Mouse (Mus musculus) forebrain, embryonic 12.5 days (tissue): ENCODE results near the gene Sh2d5. TPM values are rescaled to one million over a fixed set of nuclear protein-coding genes. Genes with fewer than 3 reads are reported as not detected.

Source experiments
- ATAC-seq: fragments of 200-750 bp; cut with Nextera tagmentation; 2 replicates; pipeline ENCODE4 v1.8.0; 2017; ENCODE audit warnings: moderate TSS enrichment; ENCODE audit not compliant: low FRiP score
- H3K27ac ChIP-seq: fragments of 300-500 bp; sonication (generic); 2 replicates; pipeline ENCODE4 v1.5.1; 2016; ENCODE audit warnings: mild to moderate bottlenecking
- H3K27me3 ChIP-seq: fragments of 300-500 bp; sonication (generic); 2 replicates; pipeline ENCODE4 v1.6.1; 2016; ENCODE audit warnings: mild to moderate bottlenecking
- H3K36me3 ChIP-seq: fragments of 300-500 bp; sonication (generic); replicated peaks from 2 replicates; pipeline ENCODE4 v1.6.1; 2016; ENCODE audit warnings: mild to moderate bottlenecking
- H3K4me1 ChIP-seq: fragments of 300-500 bp; sonication (generic); 2 replicates; pipeline ENCODE4 v1.6.1; 2016
- H3K4me2 ChIP-seq: fragments of 300-500 bp; sonication (generic); 2 replicates; pipeline ENCODE4 v1.6.1; 2016; ENCODE audit warnings: mild to moderate bottlenecking, moderate library complexity
- H3K4me3 ChIP-seq: fragments of 300-500 bp; sonication (generic); replicated peaks from 2 replicates; pipeline ENCODE4 v1.5.1; 2016; ENCODE audit warnings: mild to moderate bottlenecking
- H3K9ac ChIP-seq: fragments of 300-500 bp; sonication (generic); 2 replicates; pipeline ENCODE4 v1.6.1; 2016; ENCODE audit warnings: mild to moderate bottlenecking
- H3K9me3 ChIP-seq: fragments of 300-500 bp; sonication (generic); 2 replicates; pipeline ENCODE4 v1.6.1; 2016
- WGBS: fragments of 180-500 bp; shearing (Covaris S2); methylation state at CpG from one replicate; pipeline ENCODE4 v1.1.7; 2016; 5-methylcytosine and 5-hydroxymethylcytosine counted together
- polyA plus RNA-seq: library from polyadenylated mRNA; unstranded; fragments of >200 nt; fragmentation: Nextera tagmentation; extraction: Ambion mirVana; gene quantifications from 2 replicates; pipeline ENCODE4 v1.2.1, GENCODE M21; 2016

Sh2d5 gene
- polyA plus RNA-seq, 1 experiment from 2014 or later: 1.3 TPM

GRCm38 (mm10) chr4:138220761-138221160, 29.4 kb upstream of the Sh2d5 start:
- no peak overlapping the region for H3K9ac ChIP-seq
- H3K4me1 ChIP-seq: peaks cover 34% of the 10 kb centered on the region
- no peak overlapping the region for H3K4me2 ChIP-seq
- no peaks in the 10 kb centered on the region for H3K9me3 ChIP-seq
- H3K4me3 ChIP-seq: no peak overlapping the region
- H3K36me3 ChIP-seq: peaks cover 35% of the 10 kb centered on the region
- no peaks in the 10 kb centered on the region for H3K27me3 ChIP-seq
- ATAC-seq: no peak
- H3K27ac ChIP-seq: no peak overlapping the region
- WGBS: 91% methylated on average over 7 of the region's 7 CpGs

- Histone ChIP-seq H3K36me3 (peaks cover 42% of the 10 kb centered on the region), H3K9ac (no peak overlapping the region)
- WGBS: 93% methylated on average over 5 of the region's 5 CpGs
Observed at GRCm38 (mm10) chr4:138221406-138221805, 28.8 kb upstream of the Sh2d5 start.

GRCm38 (mm10) chr4:138222396-138222795, 27.8 kb upstream of the Sh2d5 start:
- Histone ChIP-seq H3K4me3 (no peak overlapping the region), H3K9me3 (no peaks in the 10 kb centered on the region), H3K36me3 (peaks cover 50% of the 10 kb centered on the region), H3K27me3 (no peaks in the 10 kb centered on the region), H3K4me1 (peaks cover 31% of the 10 kb centered on the region), H3K27ac (no peak overlapping the region), H3K4me2 (no peak overlapping the region), H3K9ac (no peak overlapping the region)
- WGBS: 83% methylated on average over 5 of the region's 5 CpGs
- ATAC-seq: no peak

More at GRCm38 (mm10) chr4:138221406-138221805, 28.8 kb upstream of the Sh2d5 start:
- H3K4me2 ChIP-seq: no peak overlapping the region
- peaks cover 31% of the 10 kb centered on the region for H3K4me1 ChIP-seq
- no peak overlapping the region for H3K4me3 ChIP-seq
- no peaks in the 10 kb centered on the region for H3K9me3 ChIP-seq
- no peaks in the 10 kb centered on the region for H3K27me3 ChIP-seq
- ATAC-seq: no peak
- no peak overlapping the region for H3K27ac ChIP-seq

GRCm38 (mm10) chr4:138223623-138224022, 26.6 kb upstream of the Sh2d5 start:
- Histone ChIP-seq H3K27ac (no peak overlapping the region), H3K4me1 (peaks cover 20% of the 10 kb centered on the region), H3K9ac (no peak overlapping the region), H3K36me3 (peaks cover 62% of the 10 kb centered on the region), H3K4me3 (no peak overlapping the region), H3K9me3 (no peaks in the 10 kb centered on the region), H3K4me2 (no peak overlapping the region), H3K27me3 (no peaks in the 10 kb centered on the region)
- ATAC-seq: no peak
- WGBS: 90% methylated on average over 10 of the region's 10 CpGs

DNA sequence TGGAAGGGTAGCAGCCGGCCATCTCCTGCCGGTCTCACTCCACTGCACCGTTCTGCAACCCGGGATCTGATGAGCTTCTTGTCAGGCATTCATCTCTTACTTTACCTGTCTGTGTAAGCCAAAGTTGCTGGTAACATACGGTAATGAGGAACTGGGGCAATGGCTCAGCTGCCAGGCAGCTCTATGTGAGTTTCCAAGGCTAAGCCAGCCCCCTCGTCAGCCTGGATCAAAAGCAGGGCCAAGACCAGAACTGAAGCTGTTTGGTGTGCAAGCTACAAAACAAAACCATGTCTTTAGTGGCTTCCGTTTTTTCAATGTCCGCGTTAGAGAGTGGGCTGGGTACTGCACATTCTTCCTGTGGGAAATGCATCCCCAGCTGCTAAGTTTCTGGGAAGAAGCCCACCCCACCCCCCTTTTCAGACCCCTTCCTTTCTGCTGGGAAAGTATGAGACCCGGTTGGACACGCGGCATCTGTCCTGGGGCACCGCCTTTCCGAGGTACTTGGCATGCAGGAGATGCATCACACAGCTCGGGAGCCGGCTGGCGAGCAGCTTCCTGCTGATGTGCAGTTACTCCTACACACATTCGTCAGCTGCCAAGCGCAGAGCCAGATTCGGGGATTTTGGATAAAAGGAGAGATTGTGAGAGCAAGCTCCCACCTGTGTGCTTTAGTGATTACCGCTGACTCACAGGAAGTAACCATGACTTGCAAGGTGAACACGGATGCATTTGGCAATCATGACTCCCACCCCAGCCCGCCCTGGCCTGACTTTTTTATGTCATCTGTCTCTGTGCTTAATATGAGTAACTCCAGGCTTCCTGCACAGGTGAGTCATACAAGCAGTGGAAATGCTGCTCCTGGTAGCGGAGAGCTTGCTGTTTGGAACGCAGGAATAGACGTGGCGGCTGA, 3.2 kb upstream of the Sh2d5 start:
- peaks cover 60% of the 10 kb centered on the region for H3K36me3 ChIP-seq
- H3K4me1 ChIP-seq: peaks cover 29% of the 10 kb centered on the region
- H3K27ac ChIP-seq: no peak overlapping the region

GRCm38 (mm10) chr4:138251819-138252218, 1.6 kb downstream of the Sh2d5 start:
- Histone ChIP-seq H3K27me3 (peaks cover 88% of the 10 kb centered on the region), H3K36me3 (peaks cover 11% of the 10 kb centered on the region), H3K4me3 (peak overlapping the region; percentile 21), H3K27ac (peak overlapping the region; percentile 31; the same call in 1 of the 2 replicates), H3K4me2 (peak overlapping the region; percentile 94), H3K9ac (peak overlapping the region; percentile 36; the same call in 1 of the 2 replicates), H3K9me3 (no peaks in the 10 kb centered on the region), H3K4me1 (peaks cover 37% of the 10 kb centered on the region)
- WGBS: under 1% methylated on average over 14 of the region's 14 CpGs
- ATAC-seq: peak; percentile 22; the same call in 1 of the 2 replicates

More for the DNA sequence above, 3.2 kb upstream of the Sh2d5 start:
- no peak overlapping the region for H3K9ac ChIP-seq
- WGBS: 78% methylated on average over 27 of the region's 27 CpGs
- H3K4me2 ChIP-seq: no peak overlapping the region
- ATAC-seq: no peak
- peaks cover 41% of the 10 kb centered on the region for H3K27me3 ChIP-seq
- H3K9me3 ChIP-seq: no peaks in the 10 kb centered on the region
- no peak overlapping the region for H3K4me3 ChIP-seq

DNA sequence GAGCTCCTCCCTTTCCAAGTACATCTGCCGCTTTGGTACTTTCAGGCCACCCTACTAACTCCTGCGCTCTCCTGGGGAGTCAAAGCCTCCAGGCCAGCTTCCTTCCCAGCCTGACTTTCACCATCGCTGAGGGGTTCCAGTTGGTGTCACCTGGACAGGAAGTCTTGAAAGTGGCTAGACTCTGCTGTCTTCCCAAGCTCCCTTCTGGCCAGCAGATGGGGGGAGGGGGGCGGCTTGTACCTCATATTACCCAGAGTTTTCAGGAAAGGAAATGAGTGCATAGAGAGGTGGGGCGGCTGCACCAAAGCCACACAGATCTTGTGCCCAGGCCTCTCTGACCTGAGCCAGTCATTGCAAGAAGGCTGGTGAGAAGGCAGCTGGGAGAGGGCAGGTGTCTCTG, 2.0 kb downstream of the Sh2d5 start:
- Histone ChIP-seq H3K4me2 (peak overlapping the region; percentile 94), H3K27ac (peak overlapping the region; percentile 31; the same call in 1 of the 2 replicates), H3K9me3 (no peaks in the 10 kb centered on the region), H3K27me3 (peaks cover 92% of the 10 kb centered on the region), H3K36me3 (peaks cover 7% of the 10 kb centered on the region), H3K4me3 (peak overlapping the region; percentile 21), H3K9ac (no peak overlapping the region), H3K4me1 (peaks cover 37% of the 10 kb centered on the region)
- 8% methylated on average over 5 of the region's 5 CpGs for WGBS
- ATAC-seq: no peak

DNA sequence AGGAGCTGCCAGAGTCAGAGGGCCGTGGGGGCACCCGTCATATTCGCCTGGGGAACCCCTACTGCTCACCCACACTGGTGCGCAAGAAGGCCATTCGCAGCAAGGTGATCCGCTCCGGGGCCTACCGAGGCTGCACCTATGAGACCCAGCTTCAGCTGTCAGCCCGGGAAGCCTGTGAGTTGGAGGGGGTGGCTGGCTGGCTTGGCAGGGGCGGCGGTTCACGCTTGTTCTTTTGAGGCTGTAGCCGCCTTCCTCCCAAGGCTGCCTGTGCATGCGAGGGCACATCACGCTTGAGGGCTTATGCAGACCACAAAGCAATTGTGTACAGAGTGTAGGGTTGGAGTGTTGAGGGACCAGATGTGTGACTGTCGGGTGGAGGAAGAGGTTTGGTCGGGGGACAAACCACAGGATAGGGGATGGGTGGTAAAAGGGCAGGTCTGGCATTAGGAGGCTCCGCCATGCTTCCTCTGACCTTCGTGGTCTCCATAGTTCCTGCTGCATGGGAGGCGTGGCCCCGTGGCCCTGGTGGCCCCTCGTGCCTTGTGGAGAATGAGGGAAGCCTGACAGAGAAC, 7.0 kb downstream of the Sh2d5 start:
- Histone ChIP-seq H3K9ac (no peak overlapping the region), H3K4me1 (peaks cover 14% of the 10 kb centered on the region), H3K9me3 (no peaks in the 10 kb centered on the region), H3K4me3 (no peak overlapping the region), H3K27me3 (peaks cover 84% of the 10 kb centered on the region), H3K36me3 (no peaks in the 10 kb centered on the region), H3K4me2 (no peak overlapping the region), H3K27ac (no peak overlapping the region)
- no peak for ATAC-seq
- WGBS: 86% methylated on average over 22 of the region's 22 CpGs

- no peak for ATAC-seq
- Histone ChIP-seq H3K36me3 (no peaks in the 10 kb centered on the region), H3K27me3 (peaks cover 82% of the 10 kb centered on the region), H3K4me2 (no peak overlapping the region), H3K27ac (no peak overlapping the region), H3K4me1 (peaks cover 14% of the 10 kb centered on the region), H3K9me3 (no peaks in the 10 kb centered on the region), H3K4me3 (no peak overlapping the region), H3K9ac (no peak overlapping the region)
- WGBS: 82% methylated on average over 7 of the region's 7 CpGs
Observed at GRCm38 (mm10) chr4:138258663-138259062, 8.5 kb downstream of the Sh2d5 start.

- ATAC-seq: no peak
- WGBS: 86% methylated on average over 5 of the region's 5 CpGs
- H3K36me3 ChIP-seq: no peaks in the 10 kb centered on the region
- H3K9ac ChIP-seq: no peak overlapping the region
- no peak overlapping the region for H3K27ac ChIP-seq
- H3K4me1 ChIP-seq: peaks cover 14% of the 10 kb centered on the region
- no peaks in the 10 kb centered on the region for H3K9me3 ChIP-seq
- peaks cover 82% of the 10 kb centered on the region for H3K27me3 ChIP-seq
- H3K4me3 ChIP-seq: no peak overlapping the region
- H3K4me2 ChIP-seq: no peak overlapping the region
Observed at GRCm38 (mm10) chr4:138259482-138259881, 9.3 kb downstream of the Sh2d5 start.

DNA sequence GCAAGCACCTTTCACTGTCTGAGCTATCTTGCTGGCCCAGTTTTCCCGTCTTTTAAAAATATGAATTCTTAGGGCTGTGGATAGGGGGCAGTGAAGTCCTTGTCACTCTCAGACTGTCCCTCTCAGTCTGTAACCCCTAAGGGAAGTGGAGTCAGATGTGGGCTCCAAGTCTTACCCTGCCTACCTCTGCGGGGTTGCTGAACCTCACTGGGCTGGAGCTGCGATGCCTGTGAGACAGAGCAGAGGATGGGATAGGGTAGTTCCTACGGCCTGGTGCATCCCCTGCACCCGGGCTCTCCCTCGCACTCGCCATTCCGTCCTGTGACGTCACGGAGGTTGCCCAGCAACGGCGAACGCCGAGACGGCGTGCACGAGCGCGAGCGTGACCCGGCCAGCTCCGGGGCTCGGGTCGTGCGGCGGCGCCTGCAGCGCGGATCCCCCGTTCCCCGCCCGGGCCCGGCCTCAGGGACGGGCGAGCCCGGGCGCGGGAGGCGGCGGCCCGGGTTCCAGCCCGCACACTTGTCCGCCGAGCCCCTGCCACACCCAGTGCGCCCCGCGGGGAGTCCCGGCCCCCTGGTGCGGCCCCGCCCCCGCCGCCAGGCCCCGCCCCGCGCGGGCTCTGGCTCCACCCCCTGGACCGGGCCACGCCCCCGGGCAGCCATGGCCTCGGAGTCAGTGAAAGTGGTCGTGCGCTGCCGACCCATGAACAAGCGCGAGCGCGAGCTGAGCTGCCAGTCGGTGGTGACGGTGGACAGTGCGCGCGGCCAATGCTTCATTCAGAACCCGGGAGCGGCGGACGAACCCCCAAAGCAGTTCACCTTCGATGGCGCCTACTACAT, 11.9 kb downstream of the Sh2d5 start:
- Histone ChIP-seq H3K9me3 (no peaks in the 10 kb centered on the region), H3K4me1 (peaks cover 14% of the 10 kb centered on the region), H3K4me2 (peak overlapping the region; percentile 83), H3K9ac (peak overlapping the region; percentile 55), H3K36me3 (no peaks in the 10 kb centered on the region), H3K4me3 (peak overlapping the region; percentile 80), H3K27me3 (peaks cover 66% of the 10 kb centered on the region), H3K27ac (peak overlapping the region; percentile 31; the same call in 1 of the 2 replicates)
- peak; percentile 93 for ATAC-seq
- under 1% methylated on average over 78 of the region's 78 CpGs for WGBS

DNA sequence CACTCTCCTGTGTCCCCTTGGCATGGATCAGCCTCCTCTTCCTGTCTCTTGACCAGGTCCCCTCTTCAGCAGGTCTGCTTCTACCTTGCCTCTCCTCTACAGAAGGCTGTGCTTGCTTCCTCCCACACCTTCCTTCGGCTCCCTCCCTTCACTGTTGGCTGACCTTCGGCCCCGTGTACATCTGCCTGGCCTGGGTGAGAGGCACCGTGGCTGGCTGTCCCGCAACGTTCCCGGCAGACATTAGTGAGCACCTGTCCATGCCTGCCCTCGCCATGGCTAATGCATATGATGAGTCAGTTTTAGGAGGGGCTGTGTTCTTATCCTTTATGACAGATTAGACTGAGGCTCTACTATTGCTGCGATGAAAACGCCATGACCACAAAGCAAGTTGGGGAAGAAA, 17.7 kb downstream of the Sh2d5 start:
- ATAC-seq: no peak
- Histone ChIP-seq H3K27ac (no peak overlapping the region), H3K9ac (no peak overlapping the region), H3K9me3 (no peaks in the 10 kb centered on the region), H3K4me2 (no peak overlapping the region), H3K36me3 (no peaks in the 10 kb centered on the region), H3K27me3 (peaks cover 29% of the 10 kb centered on the region), H3K4me1 (peaks cover 8% of the 10 kb centered on the region; the same call in 1 of the 2 replicates), H3K4me3 (no peak overlapping the region)
- 91% methylated on average over 10 of the region's 10 CpGs for WGBS
